Mouse (Mus musculus) CD8-positive naive resting alpha-beta T cell, adult 2 months (primary cell): ENCODE data around the gene Msi2.

Experiments
- DNase-seq, 2 experiments: peaks; one replicate each; pipeline ENCODE4 v3.0.0; 2022; ENCODE audit warnings: low read depth in 2 of 2, low spot score in 2 of 2

Msi2 gene

GRCm38 (mm10) chr11:88594804-88595611 lies 123.3 kb downstream of the Msi2 start:
- no peak for DNase-seq

GRCm38 (mm10) chr11:88594010-88594409 lies 124.3 kb downstream of the Msi2 start:
- no peak for DNase-seq

- no peak for DNase-seq
Measured at GRCm38 (mm10) chr11:88592099-88592498, 126.2 kb downstream of the Msi2 start.

DNA sequence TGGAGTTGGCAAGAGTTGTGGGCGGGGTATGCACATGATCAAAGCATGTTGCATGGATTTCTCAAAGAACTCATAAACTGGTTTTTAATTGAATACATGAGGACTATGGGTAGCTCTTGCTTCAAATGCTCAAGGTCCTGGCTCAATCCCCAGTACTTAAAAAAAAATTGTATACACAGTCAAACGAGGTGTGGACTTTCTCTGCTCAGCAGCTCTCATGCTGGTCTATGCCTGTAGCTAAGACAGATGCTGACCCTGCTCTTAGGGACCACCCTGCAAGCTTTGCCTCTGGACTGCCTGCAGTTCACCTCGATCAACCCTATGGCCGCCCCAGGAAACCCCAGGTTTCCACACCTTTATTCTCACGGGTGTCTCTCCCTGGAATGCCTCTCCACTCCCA lies 127.7 kb downstream of the Msi2 start:
- no peak for DNase-seq

- DNase-seq = no peak
Measured at GRCm38 (mm10) chr11:88589641-88590040, 128.7 kb downstream of the Msi2 start.

- no peak for DNase-seq
Measured at GRCm38 (mm10) chr11:88588688-88589210, 129.6 kb downstream of the Msi2 start.

DNA sequence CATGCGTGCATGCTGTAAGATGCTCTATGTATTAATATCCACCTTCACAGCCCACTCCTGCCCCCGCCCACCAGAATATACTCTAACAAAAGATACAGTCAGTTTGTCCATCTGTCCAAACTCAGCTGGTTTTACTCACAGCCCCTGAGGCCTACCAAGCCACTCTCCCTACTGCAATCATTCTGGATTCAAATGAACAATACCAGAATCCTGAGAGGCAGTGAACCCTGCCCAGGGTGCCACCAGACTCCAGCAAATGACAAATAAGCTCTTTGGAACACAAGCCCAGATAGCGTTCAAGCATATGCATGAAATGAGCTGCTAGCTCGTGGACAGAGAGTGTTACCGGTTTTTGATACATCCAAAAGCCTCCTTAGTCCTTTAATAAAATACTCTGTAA lies 130.6 kb downstream of the Msi2 start:
- no peak for DNase-seq

- DNase-seq = no peak
Measured at GRCm38 (mm10) chr11:88585880-88586279, 132.4 kb downstream of the Msi2 start.

- DNase-seq = no peak
Measured at GRCm38 (mm10) chr11:88585171-88585632, 133.1 kb downstream of the Msi2 start.

DNA sequence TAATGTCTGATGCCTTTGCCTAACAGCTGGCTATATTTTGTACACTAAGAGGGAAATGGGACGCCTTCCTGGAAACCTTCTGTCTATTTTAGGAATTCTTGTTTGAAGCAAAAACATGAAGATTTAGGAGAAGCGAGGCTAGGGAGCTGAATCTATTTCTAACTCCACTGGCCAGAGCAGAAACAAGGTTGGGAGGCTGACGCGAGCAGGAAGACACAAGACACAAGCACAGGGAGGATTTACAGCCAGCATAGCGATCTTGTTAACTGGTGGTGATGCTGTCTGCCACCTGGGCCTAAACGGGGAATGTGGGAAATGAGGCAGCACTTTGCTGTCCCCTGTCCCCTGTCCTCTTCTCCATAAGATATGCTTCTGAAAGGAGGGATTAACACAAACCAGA lies 134.4 kb downstream of the Msi2 start:
- no peak for DNase-seq

- no peak for DNase-seq
Measured at GRCm38 (mm10) chr11:88583259-88583833, 135.0 kb downstream of the Msi2 start.

- DNase-seq = no peak
Measured at GRCm38 (mm10) chr11:88582781-88583180, 135.5 kb downstream of the Msi2 start.

DNA sequence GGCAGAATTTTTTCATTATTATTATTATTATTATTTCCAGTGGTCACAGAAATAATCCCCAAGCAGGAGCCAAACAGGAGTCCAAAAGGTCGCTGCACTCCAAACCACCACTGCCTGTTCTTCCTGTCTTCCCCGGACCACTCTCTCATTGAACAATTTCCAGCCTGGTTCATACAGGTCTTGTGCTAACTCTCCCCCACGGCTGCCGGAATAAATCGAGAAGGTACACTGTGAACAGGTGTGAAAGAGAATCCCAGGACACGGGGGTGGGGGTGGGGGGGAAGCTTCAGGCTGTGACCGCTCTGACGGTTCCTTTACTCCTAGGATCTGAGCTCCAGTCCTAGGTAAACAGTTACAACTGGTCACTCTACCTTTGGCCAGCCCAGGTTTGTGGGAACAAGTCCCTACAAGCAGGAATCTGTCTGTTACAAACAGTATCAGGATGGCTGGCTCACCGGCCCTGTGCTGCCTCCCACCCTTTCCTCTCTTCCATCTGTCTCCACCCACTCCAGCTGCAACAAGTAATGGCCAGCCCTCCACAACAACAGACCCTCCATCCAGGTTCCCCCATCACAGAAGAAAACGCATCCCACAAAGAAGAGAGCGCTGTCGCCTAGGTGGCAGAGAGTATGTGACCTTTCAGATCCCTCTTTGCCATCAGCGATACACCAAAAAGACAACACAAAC lies 136.1 kb downstream of the Msi2 start:
- DNase-seq = no peak

DNA sequence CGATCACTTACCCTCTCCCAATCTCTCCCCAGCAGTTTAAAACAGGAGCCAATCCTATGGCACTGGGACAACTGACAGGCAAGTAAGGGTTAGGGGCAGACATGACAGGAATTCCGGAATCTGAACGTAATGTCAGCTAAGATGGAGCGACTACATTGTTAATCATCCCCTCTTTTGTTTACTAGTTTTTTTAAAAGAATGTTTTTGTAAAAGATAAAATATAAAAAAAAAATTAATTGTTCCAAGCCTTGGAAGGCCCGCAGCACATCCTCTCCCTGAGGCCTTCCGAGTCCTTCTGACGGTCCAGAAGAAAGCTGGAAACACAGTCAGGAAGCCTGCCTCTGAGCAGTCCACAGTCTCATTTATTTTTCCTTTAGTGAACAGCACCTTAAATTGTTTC lies 136.9 kb downstream of the Msi2 start:
- no peak for DNase-seq

- no peak for DNase-seq
Measured at GRCm38 (mm10) chr11:88578700-88579099, 139.6 kb downstream of the Msi2 start.

- DNase-seq = no peak
Measured at GRCm38 (mm10) chr11:88577076-88577475, 141.2 kb downstream of the Msi2 start.

GRCm38 (mm10) chr11:88576233-88576998 lies 141.9 kb downstream of the Msi2 start:
- peak in 1 of 2 experiments; percentile 51 for DNase-seq

GRCm38 (mm10) chr11:88574575-88575360 lies 143.5 kb downstream of the Msi2 start:
- no peak for DNase-seq

DNA sequence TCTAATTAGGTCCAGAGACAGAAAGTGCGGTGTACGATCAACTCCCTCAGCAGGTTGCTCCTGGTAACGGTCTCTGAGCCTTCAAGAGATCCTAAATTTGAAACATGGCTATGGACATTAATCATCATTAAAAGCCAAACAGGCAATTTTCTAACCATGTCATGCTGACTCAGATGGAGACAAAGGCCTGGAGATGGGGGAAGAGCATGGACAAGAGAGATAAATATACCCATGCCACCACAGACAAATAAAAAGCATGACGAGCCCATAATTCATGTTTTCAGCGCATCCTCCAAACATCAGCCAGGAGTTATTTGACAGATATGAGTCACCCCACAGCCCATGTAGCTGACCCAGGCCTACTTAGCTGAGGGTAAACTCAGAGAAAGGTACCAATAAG lies 145.3 kb downstream of the Msi2 start:
- DNase-seq = no peak

GRCm38 (mm10) chr11:88572461-88572860 lies 145.9 kb downstream of the Msi2 start:
- DNase-seq = no peak
